Mouse (Mus musculus): ENCODE data around the gene Ces2h.

DNA sequence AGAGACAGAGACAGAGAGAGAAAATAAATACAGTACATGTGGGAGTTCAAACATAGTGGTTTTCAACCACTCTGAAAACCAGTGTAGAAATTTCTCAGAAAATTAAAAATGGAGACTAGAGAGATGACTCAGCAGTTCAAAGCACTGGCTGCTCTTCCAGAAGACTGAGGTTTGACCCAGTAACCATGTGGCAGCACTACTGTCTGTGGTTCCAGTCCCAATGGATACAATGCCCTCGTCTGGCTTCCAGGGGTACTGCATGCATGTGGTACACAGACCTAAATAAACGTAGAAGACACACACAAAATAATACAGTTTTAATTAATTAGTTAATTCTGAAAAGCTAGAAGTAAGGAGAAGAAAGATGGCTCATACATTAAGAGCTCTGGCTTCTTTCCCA is 24.4 kb downstream of the Ces2h start:
- TF ChIP-seq CTCF (IDR thresholded peaks at IDR 0.05; ENCODE audit: low read depth) (peak; percentile 23; the same call in 1 of the 2 replicates), EP300 (IDR thresholded peaks at IDR 0.05; ENCODE audit: low read depth) (no peak)

All from heart, postnatal 0 days (tissue).